Mouse (Mus musculus): ENCODE data around the gene Scube2.

Scube2 gene

DNA sequence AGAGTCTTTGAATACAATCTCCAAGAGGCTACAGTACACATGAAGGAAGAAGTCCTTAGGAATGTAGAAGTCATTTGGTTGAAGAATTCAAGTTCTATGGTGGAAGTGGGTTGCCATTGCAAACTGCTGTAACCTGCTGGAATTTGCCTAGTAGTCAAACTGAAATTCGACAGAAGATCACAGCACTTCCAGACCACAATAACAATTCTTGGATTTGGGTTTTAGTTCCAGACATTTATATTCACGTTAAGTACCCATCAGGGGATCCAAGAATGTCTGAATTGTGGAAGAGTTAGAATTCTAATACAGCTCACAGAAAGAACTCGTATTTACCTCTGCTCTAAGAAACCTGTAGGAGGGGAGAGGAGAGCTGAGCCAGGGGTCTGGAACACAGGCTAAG is 14.9 kb downstream of the Scube2 start:
- DNase-seq (ENCODE audit: low spot score), result no peak

DNA sequence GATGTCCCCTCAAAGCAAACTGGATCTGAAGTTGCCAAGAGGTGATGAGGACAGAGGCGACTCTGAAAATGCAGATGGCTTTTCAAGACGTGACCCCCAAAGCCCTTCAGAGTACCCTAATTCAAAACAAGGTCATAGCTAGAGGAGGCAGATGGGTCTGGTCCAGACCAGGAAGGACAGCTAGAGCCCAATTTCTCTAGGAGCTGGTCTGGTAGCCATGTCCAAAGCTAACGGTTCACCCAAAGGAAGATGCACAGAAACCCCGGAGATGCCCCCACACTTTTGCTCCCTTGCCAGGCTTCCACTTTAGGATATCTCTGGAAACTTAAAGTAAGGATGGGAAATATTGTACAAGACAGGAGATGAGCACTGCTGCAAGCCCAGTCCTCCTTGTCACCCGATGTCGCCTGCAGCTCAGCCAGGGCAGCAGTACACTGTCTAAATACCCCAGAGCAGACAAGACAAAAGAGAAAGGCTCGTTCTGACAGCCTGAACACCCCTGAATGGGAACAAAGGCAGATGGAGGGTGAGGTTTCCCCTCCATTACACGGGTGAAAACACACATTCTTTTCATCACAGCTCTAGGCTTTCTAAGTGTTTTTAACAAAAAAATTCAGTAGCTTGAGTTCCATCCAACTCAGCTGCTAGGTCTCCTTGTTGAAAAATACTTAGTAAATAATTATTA is 15.6 kb downstream of the Scube2 start:
- DNase-seq (ENCODE audit: low spot score), result no peak

DNA sequence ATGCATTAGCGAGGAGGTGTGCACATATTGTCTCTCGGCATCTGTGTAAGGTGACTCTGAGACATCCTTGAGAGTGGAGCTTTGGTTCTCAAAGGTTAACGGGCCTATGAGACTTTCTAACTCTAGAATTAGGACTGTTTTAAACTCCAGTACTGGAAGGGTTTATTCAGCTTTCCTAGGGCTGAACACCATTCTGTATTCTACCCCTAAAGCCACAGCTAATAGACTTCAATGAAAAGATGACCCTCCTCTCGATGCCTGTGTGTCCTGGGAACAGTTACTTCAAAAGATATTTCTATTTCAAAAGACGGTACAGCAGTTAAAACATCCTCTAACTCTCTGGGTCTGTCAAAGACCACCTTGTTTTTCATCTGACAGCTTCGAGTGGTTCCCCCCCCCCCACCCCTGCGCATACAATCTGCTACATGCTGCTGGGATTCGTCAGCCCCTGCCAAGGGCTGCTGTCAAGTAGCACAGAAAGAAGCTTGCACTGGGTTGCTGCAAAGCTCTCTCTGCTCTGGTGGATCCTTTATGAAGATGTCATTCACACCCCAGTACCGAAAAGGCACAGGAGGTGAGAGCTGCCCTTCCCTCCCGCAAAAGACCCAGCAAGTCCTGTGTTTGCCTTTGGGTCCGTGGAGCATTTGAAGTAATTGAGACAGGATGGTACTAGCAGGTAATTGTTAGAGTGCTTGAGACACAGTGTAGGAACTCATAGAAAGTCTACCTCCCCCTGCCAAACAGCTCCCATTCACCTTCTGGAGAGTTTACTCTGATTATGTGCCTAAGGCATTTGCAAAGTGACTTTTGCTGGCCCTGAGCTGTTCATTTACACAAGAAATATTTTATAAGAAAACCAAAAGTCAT is 16.4 kb downstream of the Scube2 start:
- DNase-seq (ENCODE audit: low spot score), result no peak

DNA sequence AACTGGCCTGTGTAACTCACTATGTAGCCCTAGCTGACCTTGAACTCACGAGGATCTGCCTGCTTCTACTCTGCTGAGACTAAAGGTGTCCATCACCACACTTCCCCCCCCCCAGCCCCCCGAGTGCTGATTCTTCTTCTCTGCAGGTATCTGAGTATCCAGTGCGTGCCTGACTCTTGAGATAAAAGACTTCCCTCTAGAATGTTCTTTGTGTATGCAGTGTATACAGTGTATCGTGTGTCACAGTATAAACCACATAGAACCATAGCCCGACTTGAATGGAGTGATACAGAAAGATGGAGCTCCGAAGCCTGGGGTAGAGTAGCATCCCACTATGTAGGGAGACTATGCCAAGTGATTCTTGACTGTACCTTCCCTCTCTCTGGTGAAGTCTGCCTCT is 21.4 kb downstream of the Scube2 start:
- no peak for DNase-seq (ENCODE audit: low spot score)

DNA sequence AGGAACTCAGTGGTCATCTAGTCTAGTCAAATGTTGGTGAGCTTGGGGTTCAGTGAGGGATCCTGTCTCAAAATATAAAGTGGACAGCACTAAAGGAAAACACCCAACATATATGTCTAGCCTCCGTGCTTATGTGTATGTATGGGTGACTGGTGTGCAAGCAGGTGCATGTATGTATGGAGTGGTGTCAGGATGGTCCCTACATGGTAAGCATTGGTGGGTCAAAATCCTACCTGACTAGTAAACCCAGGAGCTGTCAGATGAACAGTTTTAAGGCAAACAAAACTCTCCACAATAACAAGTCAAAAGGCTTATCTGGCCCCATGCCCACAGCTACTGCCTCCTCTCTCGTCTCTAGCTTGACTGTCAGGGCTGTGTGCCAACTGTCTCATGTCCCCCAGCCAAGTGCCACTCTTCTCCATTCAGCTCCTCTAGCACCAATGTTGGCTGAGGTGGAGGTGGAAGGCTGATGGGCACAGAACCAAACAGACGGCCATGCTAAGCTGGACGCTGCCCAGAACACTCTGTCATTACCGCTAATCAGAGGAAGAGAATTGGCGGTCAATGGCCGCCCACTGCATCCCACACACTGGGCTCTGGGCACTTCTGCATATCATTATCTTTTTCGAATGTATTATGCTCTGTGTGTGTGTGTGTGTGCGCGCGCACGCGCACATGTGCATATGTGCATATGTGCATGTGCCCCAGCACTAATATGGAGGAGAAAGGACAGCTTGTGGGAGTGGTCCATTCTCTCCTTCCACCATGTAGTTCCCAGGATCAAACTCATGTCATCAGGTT is 23.7 kb downstream of the Scube2 start:
- DNase-seq (ENCODE audit: low spot score), result no peak

DNA sequence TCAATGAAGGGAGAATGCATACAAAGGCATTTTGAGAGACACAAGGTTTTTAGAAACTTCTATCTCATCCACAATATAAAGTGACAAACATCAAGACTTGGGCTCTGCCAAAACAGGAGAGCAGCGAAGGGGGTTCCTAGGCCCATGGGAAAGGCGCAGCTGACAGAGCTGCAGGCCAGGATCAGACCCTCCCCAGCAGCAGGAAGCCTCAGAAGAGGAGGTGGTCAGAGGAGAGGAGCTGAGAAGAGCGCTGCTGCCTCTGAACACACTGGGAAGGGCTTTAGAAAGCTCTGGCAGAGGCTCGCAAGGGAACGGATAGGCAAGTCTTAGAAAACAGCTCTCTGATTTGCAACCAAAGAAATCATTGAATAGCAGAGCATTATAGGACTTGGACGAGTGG is 24.4 kb downstream of the Scube2 start:
- no peak for DNase-seq (ENCODE audit: low spot score)

DNA sequence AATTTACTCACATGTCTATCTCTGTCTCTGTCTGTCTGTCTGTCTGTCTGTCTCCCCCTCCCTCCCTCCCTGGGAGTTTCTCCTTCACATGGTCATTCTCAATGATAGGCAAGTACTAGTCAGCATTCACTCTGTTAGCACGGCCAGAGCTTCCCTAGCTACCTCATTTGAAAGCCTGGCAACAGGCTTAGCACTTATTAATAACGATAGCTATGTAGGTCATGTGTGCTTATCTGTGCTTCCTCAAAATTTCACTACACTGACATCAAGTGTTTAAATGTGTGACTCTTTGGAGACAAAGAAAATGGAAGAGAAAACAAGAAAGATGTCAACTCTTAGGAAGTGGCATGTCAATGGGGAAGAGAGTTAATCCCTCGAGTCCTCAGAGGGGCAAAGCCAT is 26.9 kb downstream of the Scube2 start:
- DNase-seq (ENCODE audit: low spot score), result no peak

DNA sequence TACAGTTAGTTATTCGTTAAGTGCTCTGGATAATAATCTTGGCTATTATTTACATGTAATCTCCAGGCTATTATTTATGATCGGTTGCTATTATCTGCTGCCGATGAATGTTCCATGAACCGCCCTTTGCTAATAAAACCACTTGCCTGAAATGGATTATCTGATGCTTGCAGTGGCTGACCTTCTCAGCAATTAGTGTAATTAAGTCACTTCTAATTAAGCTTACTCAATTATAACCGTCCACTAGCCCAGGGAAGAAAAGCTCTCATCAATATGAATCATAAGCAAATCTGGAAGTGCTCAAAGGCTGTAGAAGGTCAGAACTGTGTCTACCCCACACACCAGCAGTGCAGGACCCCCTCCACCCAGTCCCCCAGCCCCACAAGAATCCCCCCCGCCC is 27.8 kb downstream of the Scube2 start:
- no peak for DNase-seq (ENCODE audit: low spot score)

DNA sequence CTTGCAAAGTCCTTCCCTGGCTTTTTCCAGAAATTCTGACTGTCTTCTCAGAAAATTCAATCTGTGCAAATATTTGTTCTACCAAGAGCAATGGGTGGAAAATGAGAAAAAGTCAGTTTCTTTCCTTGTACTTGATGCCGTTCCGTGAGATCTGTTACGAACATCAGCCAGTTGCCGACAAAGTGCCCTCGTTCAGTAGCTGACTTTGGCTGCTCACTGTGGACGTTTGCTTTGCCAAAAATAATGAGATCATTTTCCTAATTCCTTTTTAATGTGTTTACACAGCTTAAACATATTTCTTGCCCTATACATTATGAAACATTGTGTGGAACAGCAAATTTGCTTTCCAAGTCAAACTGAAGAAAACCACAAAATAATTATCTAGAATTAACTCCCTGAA is 30.6 kb downstream of the Scube2 start:
- DNase-seq (ENCODE audit: low spot score), result no peak

DNA sequence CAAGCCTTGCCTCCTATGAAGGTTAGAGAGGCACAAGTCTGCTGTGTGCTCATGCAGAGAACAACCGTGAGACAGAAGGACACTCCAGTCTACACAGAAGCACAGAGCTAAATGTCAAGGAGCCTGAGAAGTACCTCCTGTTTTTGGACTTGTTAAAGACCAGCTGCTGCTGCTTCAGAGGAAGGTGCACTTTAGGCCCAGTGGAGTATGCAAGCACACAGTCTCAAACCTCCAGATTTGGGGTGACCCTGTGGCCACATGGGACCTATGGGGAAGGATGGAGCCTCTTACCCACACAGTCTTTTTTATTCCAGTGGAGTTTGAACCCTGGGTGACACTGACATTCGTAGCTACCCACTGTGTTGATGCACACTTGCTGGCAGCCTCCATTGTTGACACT is 34.1 kb downstream of the Scube2 start:
- DNase-seq (ENCODE audit: low spot score), result no peak

DNA sequence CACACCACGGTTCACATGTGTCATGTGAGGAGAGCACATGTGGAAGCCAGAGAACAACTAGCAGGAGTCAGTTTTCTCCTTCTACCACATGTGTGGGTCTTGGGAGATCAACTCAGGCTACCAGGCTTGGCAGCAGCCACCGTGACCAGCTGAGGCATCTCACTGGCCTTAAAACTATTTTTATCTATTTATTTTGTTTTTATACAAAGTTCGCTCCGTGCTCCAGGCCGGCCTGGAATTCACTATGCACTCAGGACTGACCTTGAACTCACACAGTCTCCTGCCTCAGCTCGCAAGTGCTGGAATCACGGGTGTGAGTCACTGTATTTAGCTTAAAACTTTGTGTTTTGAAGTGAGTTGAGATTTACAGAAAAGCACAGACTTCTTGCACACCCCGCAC is 38.6 kb downstream of the Scube2 start:
- no peak for DNase-seq (ENCODE audit: low spot score)

DNA sequence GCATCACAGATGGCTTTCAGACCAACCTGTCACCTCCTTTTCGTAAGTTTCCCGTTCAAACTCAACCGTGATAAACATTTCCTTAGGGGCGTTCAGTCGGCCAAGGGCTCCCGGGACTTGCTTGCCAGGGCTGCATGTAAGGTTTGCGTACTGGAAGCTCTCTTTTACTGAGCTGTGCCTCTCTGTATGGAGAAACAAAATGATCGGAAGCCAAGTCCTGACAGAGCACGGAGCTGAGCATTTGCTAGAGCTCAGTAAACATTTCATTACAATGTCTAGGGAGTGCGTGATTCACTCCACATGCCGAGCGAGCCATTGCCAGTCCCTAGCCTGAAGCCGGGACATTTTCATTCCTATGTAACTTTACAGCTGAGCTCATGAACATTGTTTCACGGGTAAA is 40.2 kb downstream of the Scube2 start:
- no peak for DNase-seq (ENCODE audit: low spot score)

DNA sequence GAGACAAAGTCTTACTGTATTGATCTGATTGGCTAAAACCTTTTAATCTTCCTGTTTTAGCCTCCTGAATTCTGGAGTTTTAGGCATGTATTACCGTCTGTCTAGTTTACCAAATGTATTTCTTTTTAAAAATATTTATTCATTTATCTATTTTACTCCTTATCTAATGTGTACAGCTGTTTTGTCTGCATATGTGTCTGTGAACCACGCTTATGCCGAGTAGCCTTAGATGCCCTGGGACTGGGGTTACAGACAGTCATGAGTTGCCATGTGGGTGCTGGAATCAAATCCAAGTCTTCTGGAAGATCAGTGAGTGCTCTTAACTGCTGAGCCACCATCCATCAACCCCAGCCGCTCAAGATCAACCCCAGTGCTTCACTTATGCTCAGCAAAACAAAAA is 46.9 kb downstream of the Scube2 start:
- DNase-seq (ENCODE audit: low spot score), result peak; percentile 20

DNA sequence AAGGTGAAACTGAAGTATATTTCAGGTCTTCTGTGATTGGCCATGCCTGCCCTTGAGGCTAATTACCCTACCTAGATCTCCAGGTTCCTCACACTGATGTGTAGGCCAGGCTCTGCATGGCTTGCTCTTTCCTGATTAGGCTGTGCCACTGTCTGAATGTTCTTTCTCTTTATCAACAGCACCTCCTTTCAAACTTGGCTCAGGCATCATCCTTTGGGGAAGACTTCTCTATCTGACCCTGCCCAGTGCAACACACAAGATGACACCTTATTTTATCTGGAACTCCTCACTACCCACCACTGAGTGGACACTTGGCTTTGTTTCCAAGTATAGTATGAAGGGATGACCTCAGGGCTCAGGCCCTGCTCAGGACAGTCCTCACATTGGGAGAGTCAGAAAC is 47.5 kb downstream of the Scube2 start:
- DNase-seq (ENCODE audit: low spot score), result peak; percentile 34

DNA sequence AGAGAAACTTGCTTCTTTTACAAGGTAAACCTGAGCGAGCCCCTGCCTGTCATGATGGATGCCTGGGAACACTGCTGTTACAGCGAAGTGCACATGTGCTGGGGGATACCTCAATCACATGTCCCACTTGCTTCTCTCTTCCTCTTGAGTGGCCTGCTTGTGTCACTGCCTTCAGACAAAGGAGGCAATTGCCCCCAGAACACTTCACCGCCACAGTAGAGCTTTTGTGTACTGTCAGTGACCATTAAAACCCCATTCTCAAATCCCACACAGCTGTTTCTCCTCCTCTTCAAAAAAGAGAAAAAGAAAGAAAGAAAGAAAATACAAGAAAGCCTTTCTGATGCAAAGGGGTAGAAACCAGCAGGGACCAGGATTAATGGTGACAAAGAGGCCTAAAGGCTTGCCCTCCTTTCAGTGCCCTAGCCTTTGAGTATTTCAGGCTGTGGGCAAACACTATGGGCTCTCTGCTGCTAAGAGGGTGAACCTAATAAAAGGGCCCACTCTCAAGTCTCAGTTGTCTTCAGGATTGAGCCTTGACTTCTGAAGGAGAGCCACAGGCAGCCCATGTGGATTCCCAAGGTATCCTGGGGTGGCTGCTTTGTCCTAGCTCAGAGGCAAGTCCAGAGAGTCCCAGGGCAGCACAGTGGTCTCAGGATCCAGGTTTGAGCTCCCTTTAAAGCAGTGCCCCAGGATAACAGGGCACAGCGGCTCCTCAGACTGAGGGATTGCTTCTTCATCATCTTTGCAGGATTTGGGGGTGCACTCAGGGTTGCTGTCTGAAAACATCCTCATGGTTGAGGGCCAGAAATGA is 51.9 kb downstream of the Scube2 start:
- no peak for DNase-seq (ENCODE audit: low spot score)

DNA sequence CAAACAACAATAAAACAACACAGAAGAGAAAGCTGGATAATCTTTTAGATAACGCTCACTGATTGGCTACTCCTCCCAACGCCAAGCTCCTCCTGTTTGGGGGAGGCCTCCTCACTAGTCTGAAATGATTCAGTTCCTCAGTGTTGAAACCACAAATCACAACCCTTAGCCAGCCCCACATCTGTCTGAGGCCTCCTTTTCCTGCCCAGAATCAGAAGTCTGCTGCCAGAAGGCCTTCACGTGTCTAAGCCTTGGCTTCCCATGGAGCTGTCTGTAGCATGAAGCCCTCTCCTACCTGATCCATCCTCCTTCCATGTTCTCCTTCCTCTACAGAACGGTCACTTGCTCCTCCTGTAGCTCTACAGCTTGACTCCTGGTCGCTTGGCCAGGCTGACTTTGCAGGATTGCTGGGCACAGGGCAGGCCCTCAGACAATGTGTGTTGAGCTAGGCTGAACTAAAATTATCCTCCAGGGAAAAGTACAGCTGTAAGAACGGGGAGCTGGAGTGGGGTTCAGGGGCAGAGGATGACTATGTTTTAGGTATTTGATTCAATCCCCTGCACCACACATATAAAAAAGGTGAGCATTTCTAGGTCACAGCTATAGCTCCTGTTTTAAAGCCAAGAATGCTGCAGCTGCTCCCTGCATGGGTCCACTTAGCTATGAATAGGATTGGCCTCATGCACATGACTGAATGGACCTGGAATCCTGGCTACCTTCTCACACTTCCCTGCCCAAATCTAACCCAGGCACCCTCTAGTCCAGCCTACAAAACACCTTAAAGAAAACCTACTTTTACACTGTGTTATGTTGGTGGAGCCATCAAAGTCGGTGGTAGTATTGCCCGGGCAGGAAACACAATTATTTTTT is 57.6 kb downstream of the Scube2 start:
- no peak for DNase-seq (ENCODE audit: low spot score)

DNA sequence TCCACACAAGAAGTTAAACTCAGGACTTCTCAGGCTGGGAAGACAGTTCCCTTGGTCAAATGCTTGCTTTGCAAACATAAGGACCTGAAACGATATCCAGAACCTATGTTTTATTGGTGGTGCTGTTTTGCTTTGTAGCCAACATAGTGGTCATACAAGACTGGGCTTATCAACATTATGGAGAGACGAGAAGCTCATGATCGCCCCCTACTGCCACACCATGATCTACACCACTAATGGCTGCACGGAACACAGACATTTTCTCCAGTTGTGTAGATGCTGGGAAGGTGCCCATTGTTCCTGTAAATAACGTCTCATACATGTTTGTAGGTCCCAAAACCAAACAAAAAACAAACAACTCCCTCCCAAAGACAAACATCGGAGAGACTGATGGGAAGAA is 60.6 kb downstream of the Scube2 start:
- peak; percentile 57 for DNase-seq (ENCODE audit: low spot score)

DNA sequence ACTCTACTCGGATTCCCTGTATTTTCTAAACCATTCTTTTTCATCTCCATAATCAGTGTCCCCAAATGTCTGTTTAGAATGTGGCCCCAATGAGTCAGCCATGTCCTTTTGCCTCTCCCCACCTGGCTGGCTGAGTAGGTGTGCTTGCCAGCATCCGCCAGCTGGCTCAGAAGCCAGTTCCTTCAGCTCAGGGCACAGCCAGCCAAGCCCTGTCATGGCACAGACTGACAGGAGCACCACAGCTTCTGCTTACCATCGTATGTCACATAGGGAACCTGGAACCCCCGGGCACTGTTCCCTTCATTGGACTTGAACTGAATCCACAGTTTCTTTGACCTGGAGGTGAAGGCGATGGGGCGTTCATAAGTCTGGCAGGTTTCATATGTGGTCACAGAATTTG is 61.1 kb downstream of the Scube2 start:
- no peak for DNase-seq (ENCODE audit: low spot score)

DNA sequence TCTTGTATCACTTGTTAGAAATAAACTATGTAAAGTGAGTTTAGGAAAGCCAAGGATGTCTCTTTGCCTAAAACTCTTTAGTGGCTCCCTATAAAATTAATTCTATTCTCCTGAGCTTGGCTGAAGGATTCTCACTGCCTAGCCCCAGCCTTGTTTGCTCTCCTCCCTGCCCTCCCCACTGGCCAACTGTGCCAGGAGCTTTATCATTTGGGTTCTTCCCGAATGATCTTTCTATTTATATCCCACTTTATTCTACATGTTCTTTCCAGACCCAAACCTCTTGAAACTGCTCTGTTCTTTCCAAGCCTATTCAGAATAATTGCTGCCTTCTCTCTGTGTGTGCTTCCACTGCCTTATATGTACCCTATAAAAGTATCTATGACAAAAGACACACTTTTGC is 62.0 kb downstream of the Scube2 start:
- no peak for DNase-seq (ENCODE audit: low spot score)

DNA sequence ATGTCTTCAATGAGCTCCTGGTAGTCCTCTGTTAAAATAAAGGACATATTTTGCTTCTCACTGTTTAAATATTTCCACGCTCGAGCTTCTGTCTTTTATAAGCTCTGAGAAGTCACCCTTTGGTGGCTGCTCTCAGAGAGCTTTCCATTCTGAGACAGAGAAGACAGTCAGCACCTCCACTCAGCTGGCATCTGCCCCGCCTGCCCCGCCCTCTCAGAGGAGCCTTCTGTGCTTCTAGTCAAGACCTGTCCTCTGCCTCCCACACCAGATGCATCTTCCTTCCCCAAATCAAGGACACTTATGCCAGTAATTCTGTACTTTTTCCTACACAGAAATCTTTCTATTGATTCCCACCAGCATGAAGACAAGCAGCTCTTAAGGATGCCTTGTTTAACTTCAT is 64.9 kb downstream of the Scube2 start:
- DNase-seq (ENCODE audit: low spot score), result no peak

DNA sequence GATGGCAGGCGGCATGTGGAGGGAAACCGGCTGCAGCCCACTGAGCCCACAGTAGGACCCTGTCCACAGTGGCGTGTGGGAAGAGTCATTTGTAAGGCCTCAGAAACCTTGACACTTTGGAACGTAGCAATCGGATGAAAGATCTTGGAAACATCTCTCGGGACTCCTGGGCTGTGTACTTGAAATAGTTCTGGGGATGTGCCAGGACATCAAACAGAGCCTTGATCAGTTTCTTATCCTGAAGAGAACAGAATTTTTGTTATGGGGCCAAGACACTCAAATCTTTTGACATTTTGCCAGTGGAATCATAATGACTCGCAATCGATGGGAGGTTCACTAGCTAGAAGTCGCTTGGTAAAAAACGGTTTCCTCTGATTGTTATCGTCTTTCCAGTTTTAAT is 66.3 kb downstream of the Scube2 start:
- DNase-seq (ENCODE audit: low spot score), result no peak

Data from c-Kit-positive CD71-positive TER-119-positive erythroid progenitor cells, embryonic 14.5 days (primary cell).